Mouse (Mus musculus) liver, embryonic 16.5 days (tissue): ENCODE results near the gene Ahnak2. TPM values are rescaled to one million over a fixed set of nuclear protein-coding genes. Genes with fewer than 3 reads are reported as not detected.

ENCODE experiments used
- ATAC-seq: fragments of 200-750 bp; cut with Nextera tagmentation; 2 replicates; pipeline ENCODE4 v1.8.0; 2017; ENCODE audit warnings: low read depth, mild to moderate bottlenecking, moderate number of reproducible peaks, moderate library complexity
- H3K27ac ChIP-seq: fragments of 300-500 bp; sonication (generic); 2 replicates; pipeline ENCODE4 v1.5.1; 2014; ENCODE audit warnings: mild to moderate bottlenecking, low read length
- H3K27me3 ChIP-seq: fragments of 300-500 bp; sonication (generic); 2 replicates; pipeline ENCODE4 v1.6.1; 2014; ENCODE audit warnings: low read depth, low read length, mixed read lengths; ENCODE audit not compliant: control insufficient read depth, insufficient read depth
- H3K36me3 ChIP-seq: fragments of 300-500 bp; sonication (generic); 2 replicates; pipeline ENCODE4 v1.6.1; 2014; ENCODE audit warnings: mild to moderate bottlenecking; ENCODE audit not compliant: control insufficient read depth, insufficient read depth
- H3K4me1 ChIP-seq: fragments of 300-500 bp; sonication (generic); 2 replicates; pipeline ENCODE4 v1.6.1; 2014; ENCODE audit warnings: low read depth, low read length, mixed read lengths; ENCODE audit not compliant: control insufficient read depth
- H3K4me2 ChIP-seq: fragments of 300-500 bp; sonication (generic); 2 replicates; pipeline ENCODE4 v1.6.1; 2014; ENCODE audit warnings: low read depth, low read length, mixed read lengths
- H3K4me3 ChIP-seq: fragments of 300-500 bp; sonication (generic); 2 replicates; pipeline ENCODE4 v1.5.1; 2014; ENCODE audit warnings: low read depth, mild to moderate bottlenecking, low read length
- H3K9ac ChIP-seq: fragments of 300-500 bp; sonication (generic); 2 replicates; pipeline ENCODE4 v1.6.1; 2014; ENCODE audit warnings: low read depth, low read length
- H3K9me3 ChIP-seq: fragments of 300-500 bp; sonication (generic); replicated peaks from 2 replicates; pipeline ENCODE4 v1.6.1; 2016; ENCODE audit warnings: low read length; ENCODE audit not compliant: control insufficient read depth
- WGBS: fragments of 180-500 bp; shearing (Covaris S2); extraction: QIAGEN DNeasy Blood & Tissue Kit; methylation state at CpG from one replicate; pipeline ENCODE4 v1.1.7; 2014; ENCODE audit not compliant: insufficient replicate concordance; 5-methylcytosine and 5-hydroxymethylcytosine counted together
- polyA plus RNA-seq: library from polyadenylated mRNA; unstranded; fragments of >200 nt; fragmentation: Nextera tagmentation; extraction: Ambion mirVana; gene quantifications from 2 replicates; pipeline ENCODE4 v1.2.1, GENCODE M21; 2015

Gene Ahnak2
- polyA plus RNA-seq, 1 experiment from 2014 or later, result 0.26 TPM

GRCm38 (mm10) chr12:112770396-112770795 lies 32.1 kb downstream of the Ahnak2 start:
- Histone ChIP-seq H3K4me2 (no peak overlapping the region), H3K27me3 (no peaks in the 10 kb centered on the region), H3K9me3 (peaks cover 2% of the 10 kb centered on the region), H3K9ac (no peak overlapping the region), H3K4me1 (no peaks in the 10 kb centered on the region), H3K36me3 (no peaks in the 10 kb centered on the region), H3K27ac (no peak overlapping the region), H3K4me3 (no peak overlapping the region)
- no peak for ATAC-seq
- 54% methylated on average over 4 of the region's 4 CpGs for WGBS

GRCm38 (mm10) chr12:112769751-112770150 lies 32.7 kb downstream of the Ahnak2 start:
- H3K27ac ChIP-seq, result no peak overlapping the region
- H3K9ac ChIP-seq, result no peak overlapping the region
- no peaks in the 10 kb centered on the region for H3K27me3 ChIP-seq
- no peak for ATAC-seq
- no peaks in the 10 kb centered on the region for H3K9me3 ChIP-seq
- WGBS, result 66% methylated on average over 2 of the region's 2 CpGs
- no peak overlapping the region for H3K4me3 ChIP-seq
- no peak overlapping the region for H3K4me2 ChIP-seq
- H3K36me3 ChIP-seq, result no peaks in the 10 kb centered on the region
- no peaks in the 10 kb centered on the region for H3K4me1 ChIP-seq

- WGBS, result 48% methylated on average over 6 of the region's 6 CpGs
- H3K9me3 ChIP-seq, result no peaks in the 10 kb centered on the region
- H3K27ac ChIP-seq, result no peak overlapping the region
Measured at GRCm38 (mm10) chr12:112769031-112769430, 33.4 kb downstream of the Ahnak2 start.

GRCm38 (mm10) chr12:112768166-112768565 lies 34.3 kb downstream of the Ahnak2 start:
- no peaks in the 10 kb centered on the region for H3K36me3 ChIP-seq
- WGBS, result 72% methylated on average over 8 of the region's 8 CpGs
- no peaks in the 10 kb centered on the region for H3K27me3 ChIP-seq
- no peak overlapping the region for H3K9ac ChIP-seq
- H3K4me3 ChIP-seq, result no peak overlapping the region
- no peak overlapping the region for H3K27ac ChIP-seq
- ATAC-seq, result no peak
- H3K4me1 ChIP-seq, result no peaks in the 10 kb centered on the region
- no peaks in the 10 kb centered on the region for H3K9me3 ChIP-seq
- no peak overlapping the region for H3K4me2 ChIP-seq

More at GRCm38 (mm10) chr12:112769031-112769430, 33.4 kb downstream of the Ahnak2 start:
- Histone ChIP-seq H3K4me1 (no peaks in the 10 kb centered on the region), H3K4me3 (no peak overlapping the region), H3K9ac (no peak overlapping the region), H3K36me3 (no peaks in the 10 kb centered on the region), H3K27me3 (no peaks in the 10 kb centered on the region), H3K4me2 (no peak overlapping the region)
- no peak for ATAC-seq

GRCm38 (mm10) chr12:112767036-112767890 lies 35.2 kb downstream of the Ahnak2 start:
- H3K27ac ChIP-seq, result no peak overlapping the region
- no peaks in the 10 kb centered on the region for H3K4me1 ChIP-seq
- H3K9ac ChIP-seq, result no peak overlapping the region
- ATAC-seq, result no peak
- H3K4me3 ChIP-seq, result no peak overlapping the region
- no peaks in the 10 kb centered on the region for H3K36me3 ChIP-seq
- H3K9me3 ChIP-seq, result no peaks in the 10 kb centered on the region
- no peak overlapping the region for H3K4me2 ChIP-seq
- H3K27me3 ChIP-seq, result no peaks in the 10 kb centered on the region
- 79% methylated on average over 16 of the region's 16 CpGs for WGBS

- Histone ChIP-seq H3K9me3 (no peaks in the 10 kb centered on the region), H3K4me1 (no peaks in the 10 kb centered on the region), H3K36me3 (no peaks in the 10 kb centered on the region), H3K27me3 (no peaks in the 10 kb centered on the region), H3K4me3 (no peak overlapping the region), H3K27ac (no peak overlapping the region), H3K4me2 (no peak overlapping the region), H3K9ac (no peak overlapping the region)
- no peak for ATAC-seq
- WGBS, result 84% methylated on average over 7 of the region's 7 CpGs
Measured at GRCm38 (mm10) chr12:112766586-112766985, 35.9 kb downstream of the Ahnak2 start.

- Histone ChIP-seq H3K9me3 (no peaks in the 10 kb centered on the region), H3K27me3 (no peaks in the 10 kb centered on the region), H3K4me2 (no peak overlapping the region), H3K36me3 (no peaks in the 10 kb centered on the region), H3K4me3 (no peak overlapping the region), H3K27ac (no peak overlapping the region), H3K9ac (no peak overlapping the region), H3K4me1 (no peaks in the 10 kb centered on the region)
- no peak for ATAC-seq
- 55% methylated on average over 7 of the region's 7 CpGs for WGBS
Measured at GRCm38 (mm10) chr12:112764991-112765390, 37.5 kb downstream of the Ahnak2 start.

GRCm38 (mm10) chr12:112764141-112764540 lies 38.3 kb downstream of the Ahnak2 start:
- H3K4me1 ChIP-seq, result no peaks in the 10 kb centered on the region

GRCm38 (mm10) chr12:112763176-112763575 lies 39.3 kb downstream of the Ahnak2 start:
- Histone ChIP-seq H3K27me3 (no peaks in the 10 kb centered on the region), H3K27ac (no peak overlapping the region), H3K4me3 (no peak overlapping the region), H3K4me1 (no peaks in the 10 kb centered on the region), H3K4me2 (no peak overlapping the region), H3K36me3 (no peaks in the 10 kb centered on the region), H3K9me3 (no peaks in the 10 kb centered on the region), H3K9ac (no peak overlapping the region)
- WGBS, result 49% methylated on average over 4 of the region's 4 CpGs
- no peak for ATAC-seq

More at GRCm38 (mm10) chr12:112764141-112764540, 38.3 kb downstream of the Ahnak2 start:
- WGBS, result 47% methylated on average over 5 of the region's 5 CpGs
- Histone ChIP-seq H3K27me3 (no peaks in the 10 kb centered on the region), H3K27ac (no peak overlapping the region), H3K36me3 (no peaks in the 10 kb centered on the region), H3K9me3 (no peaks in the 10 kb centered on the region), H3K4me3 (no peak overlapping the region), H3K4me2 (no peak overlapping the region), H3K9ac (no peak overlapping the region)
- no peak for ATAC-seq
